Mouse (Mus musculus): Measurements from ENCODE around the gene Lamtor3. TPM values are rescaled to one million over a fixed set of nuclear protein-coding genes. Genes with fewer than 3 reads are reported as not detected.

The Lamtor3 gene
- 156 and 160 TPM in 2 replicates for polyA plus RNA-seq (2015; fragmentation: Nextera tagmentation; extraction: Ambion mirVana)

DNA sequence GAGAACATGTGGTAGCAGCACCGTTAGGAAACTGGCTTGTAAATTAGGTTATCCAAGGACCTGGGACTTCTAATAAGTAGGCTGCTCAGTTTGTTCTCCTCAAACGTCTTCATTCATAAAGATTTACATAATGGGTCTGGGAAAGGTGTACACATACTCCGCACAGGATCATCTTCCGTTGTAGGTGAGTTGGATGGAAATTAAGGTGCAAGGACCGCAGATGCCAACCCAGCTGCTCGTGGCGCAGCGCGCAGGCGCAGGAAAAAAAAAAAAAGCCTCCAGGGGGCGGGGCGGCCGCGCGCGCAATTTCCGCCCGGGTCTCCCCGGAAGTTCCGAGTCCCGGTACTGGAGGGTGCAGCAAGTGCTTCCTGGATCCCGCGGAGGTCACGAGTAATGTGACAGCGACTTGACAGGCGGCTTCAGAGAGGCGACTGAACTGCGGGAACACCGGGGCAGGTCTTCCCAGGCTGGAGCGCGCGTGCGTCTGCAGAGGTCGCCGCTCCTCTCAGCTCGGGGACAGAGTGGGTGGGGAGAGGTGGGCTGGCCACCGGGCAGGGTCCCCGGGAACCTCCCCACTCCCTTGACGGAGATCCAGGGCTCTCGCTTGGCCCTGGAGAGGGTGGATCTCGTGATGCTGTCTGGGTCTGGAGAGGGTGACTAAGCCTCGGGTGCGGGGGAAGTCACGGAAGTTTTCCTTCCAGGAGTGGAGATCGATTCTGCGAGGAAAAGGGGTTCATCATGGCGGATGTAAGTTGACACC, at the start of gene Lamtor3:
Gene Lamtor3 (plus strand): TSS at position 335 of the 760 bp plus-strand sequence.
- peaks cover 13% of the 10 kb centered on the region; the same call in 1 of the 2 replicates for H3K36me3 ChIP-seq (ENCODE audit: control insufficient read depth, insufficient read depth)
- peak; percentile 93 for ATAC-seq
- peak within 1 kb of the TSS; percentile 65 for H3K4me3 ChIP-seq (ENCODE audit: low read depth, low read length)
- WGBS, result under 1% methylated on average over 47 of the region's 47 CpGs
- no peaks in the 10 kb centered on the region for H3K27me3 ChIP-seq (replicated peaks; ENCODE audit: control insufficient read depth, insufficient read depth, low read length)
- peak within 1 kb of the TSS; percentile 67 for H3K4me2 ChIP-seq (replicated peaks; ENCODE audit: low read depth)
- peak within 1 kb of the TSS; percentile 96 for H3K27ac ChIP-seq (ENCODE audit: low read depth, low read length)
- no peaks in the 10 kb centered on the region for H3K9me3 ChIP-seq (ENCODE audit: control insufficient read depth)
- TF ChIP-seq CTCF (IDR thresholded peaks at IDR 0.05; ENCODE audit: low read depth), result peak; percentile 32; the same call in 1 of the 2 replicates
- H3K4me1 ChIP-seq (replicated peaks; ENCODE audit: control insufficient read depth, insufficient read depth, low read length), result peaks cover 3% of the 10 kb centered on the region; the same call in 1 of the 2 replicates
- peak within 1 kb of the TSS; percentile 70 for H3K9ac ChIP-seq (ENCODE audit: low read depth, low read length)

GRCm38 (mm10) chr3:137869395-137869794, 48.9 kb upstream of the Lamtor3 start:
- H3K4me1 ChIP-seq (replicated peaks; ENCODE audit: control insufficient read depth, insufficient read depth, low read length), result no peaks in the 10 kb centered on the region
- H3K27me3 ChIP-seq (replicated peaks; ENCODE audit: control insufficient read depth, insufficient read depth, low read length), result no peaks in the 10 kb centered on the region
- 89% methylated on average over 9 of the region's 9 CpGs for WGBS
- no peak for TF ChIP-seq CTCF (IDR thresholded peaks at IDR 0.05; ENCODE audit: low read depth)
- ATAC-seq, result no peak
- no peaks in the 10 kb centered on the region for H3K36me3 ChIP-seq (ENCODE audit: control insufficient read depth, insufficient read depth)
- H3K4me2 ChIP-seq (replicated peaks; ENCODE audit: low read depth), result no peak overlapping the region
- H3K4me3 ChIP-seq (ENCODE audit: low read depth, low read length), result no peak overlapping the region
- no peaks in the 10 kb centered on the region for H3K9me3 ChIP-seq (ENCODE audit: control insufficient read depth)
- H3K9ac ChIP-seq (ENCODE audit: low read depth, low read length), result no peak overlapping the region
- H3K27ac ChIP-seq (ENCODE audit: low read depth, low read length), result no peak overlapping the region

GRCm38 (mm10) chr3:137879313-137879712, 39.0 kb upstream of the Lamtor3 start:
- Histone ChIP-seq H3K27ac (ENCODE audit: low read depth, low read length) (no peak overlapping the region), H3K9ac (ENCODE audit: low read depth, low read length) (no peak overlapping the region), H3K4me2 (replicated peaks; ENCODE audit: low read depth) (no peak overlapping the region), H3K27me3 (replicated peaks; ENCODE audit: control insufficient read depth, insufficient read depth, low read length) (no peaks in the 10 kb centered on the region), H3K4me1 (replicated peaks; ENCODE audit: control insufficient read depth, insufficient read depth, low read length) (no peaks in the 10 kb centered on the region), H3K4me3 (ENCODE audit: low read depth, low read length) (no peak overlapping the region), H3K36me3 (ENCODE audit: control insufficient read depth, insufficient read depth) (no peaks in the 10 kb centered on the region), H3K9me3 (ENCODE audit: control insufficient read depth) (no peaks in the 10 kb centered on the region)
- WGBS, result 58% methylated on average over 3 of the region's 3 CpGs
- TF ChIP-seq CTCF (IDR thresholded peaks at IDR 0.05; ENCODE audit: low read depth), result no peak
- no peak for ATAC-seq

- no peak for ATAC-seq
- no peaks in the 10 kb centered on the region for H3K36me3 ChIP-seq (ENCODE audit: control insufficient read depth, insufficient read depth)
- H3K4me3 ChIP-seq (ENCODE audit: low read depth, low read length), result no peak overlapping the region
- WGBS, result 78% methylated on average over 4 of the region's 4 CpGs
- H3K4me2 ChIP-seq (replicated peaks; ENCODE audit: low read depth), result no peak overlapping the region
- H3K9me3 ChIP-seq (ENCODE audit: control insufficient read depth), result no peaks in the 10 kb centered on the region
- no peak overlapping the region for H3K9ac ChIP-seq (ENCODE audit: low read depth, low read length)
- H3K4me1 ChIP-seq (replicated peaks; ENCODE audit: control insufficient read depth, insufficient read depth, low read length), result no peaks in the 10 kb centered on the region
- H3K27me3 ChIP-seq (replicated peaks; ENCODE audit: control insufficient read depth, insufficient read depth, low read length), result no peaks in the 10 kb centered on the region
- no peak overlapping the region for H3K27ac ChIP-seq (ENCODE audit: low read depth, low read length)
- no peak for TF ChIP-seq CTCF (IDR thresholded peaks at IDR 0.05; ENCODE audit: low read depth)
Observed at GRCm38 (mm10) chr3:137880109-137880748, 38.1 kb upstream of the Lamtor3 start.

GRCm38 (mm10) chr3:137881093-137881492, 37.2 kb upstream of the Lamtor3 start:
- Histone ChIP-seq H3K36me3 (ENCODE audit: control insufficient read depth, insufficient read depth) (no peaks in the 10 kb centered on the region), H3K4me1 (replicated peaks; ENCODE audit: control insufficient read depth, insufficient read depth, low read length) (no peaks in the 10 kb centered on the region), H3K4me3 (ENCODE audit: low read depth, low read length) (no peak overlapping the region), H3K27me3 (replicated peaks; ENCODE audit: control insufficient read depth, insufficient read depth, low read length) (no peaks in the 10 kb centered on the region), H3K4me2 (replicated peaks; ENCODE audit: low read depth) (no peak overlapping the region), H3K9me3 (ENCODE audit: control insufficient read depth) (no peaks in the 10 kb centered on the region), H3K27ac (ENCODE audit: low read depth, low read length) (no peak overlapping the region), H3K9ac (ENCODE audit: low read depth, low read length) (no peak overlapping the region)
- TF ChIP-seq CTCF (IDR thresholded peaks at IDR 0.05; ENCODE audit: low read depth), result no peak
- ATAC-seq, result no peak
- 95% methylated on average over 5 of the region's 5 CpGs for WGBS

DNA sequence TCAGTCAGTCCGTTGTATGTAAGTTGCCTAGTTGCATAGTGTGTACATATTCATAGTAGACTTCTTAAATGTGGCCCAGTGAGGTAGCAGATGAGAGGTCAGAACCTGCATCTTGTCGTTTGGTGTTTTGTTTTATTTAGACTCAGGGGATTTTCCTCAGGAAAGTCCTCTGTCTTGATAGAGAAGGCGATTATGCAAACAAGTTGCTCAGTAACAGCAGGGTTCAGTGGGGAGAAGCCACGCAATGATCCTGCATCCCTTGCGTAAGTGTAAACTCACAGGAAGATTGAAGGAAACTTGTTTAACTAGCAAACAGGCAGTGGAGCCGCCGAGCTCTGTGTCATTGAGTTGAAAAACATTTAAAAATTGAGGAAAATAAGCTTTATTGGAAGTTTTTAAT, 30.3 kb upstream of the Lamtor3 start:
- no peaks in the 10 kb centered on the region for H3K27me3 ChIP-seq (replicated peaks; ENCODE audit: control insufficient read depth, insufficient read depth, low read length)
- no peaks in the 10 kb centered on the region for H3K4me1 ChIP-seq (replicated peaks; ENCODE audit: control insufficient read depth, insufficient read depth, low read length)
- H3K27ac ChIP-seq (ENCODE audit: low read depth, low read length), result no peak overlapping the region
- H3K36me3 ChIP-seq (ENCODE audit: control insufficient read depth, insufficient read depth), result peaks cover 30% of the 10 kb centered on the region
- ATAC-seq, result no peak
- no peak overlapping the region for H3K4me2 ChIP-seq (replicated peaks; ENCODE audit: low read depth)
- WGBS, result 77% methylated on average over 7 of the region's 7 CpGs
- no peak overlapping the region for H3K9ac ChIP-seq (ENCODE audit: low read depth, low read length)
- no peaks in the 10 kb centered on the region for H3K9me3 ChIP-seq (ENCODE audit: control insufficient read depth)
- TF ChIP-seq CTCF (IDR thresholded peaks at IDR 0.05; ENCODE audit: low read depth), result no peak
- H3K4me3 ChIP-seq (ENCODE audit: low read depth, low read length), result no peak overlapping the region
